Mouse (Mus musculus): ENCODE measurements at regions not wholly inside any gene's neighbourhood (a gene's known extent, or its start where the extent isn't known, plus 50 kb on each side); places are given as distances from the start of the nearest gene placed in this dataset.
"Not testable (repeated sequence)": the region's sequence is repeated elsewhere in the genome, so short reads cannot be mapped to it uniquely, and the experiment has no call there.

GRCm38 (mm10) chr3:97509134-97509661 is 87.4 kb upstream of the Olfr1402 start:
- TF ChIP-seq POLR2A (IDR thresholded peaks at IDR 0.05; ENCODE audit: borderline replicate concordance, extremely low read depth, insufficient read depth, insufficient read length, poor library complexity, severe bottlenecking); CTCF (IDR thresholded peaks at IDR 0.05; ENCODE audit: borderline replicate concordance, extremely low read depth, insufficient read depth, insufficient read length): not testable (repeated sequence)

All from brain, embryonic 14.5 days (tissue).